ENCODE assay signal across 26 mouse cellular contexts in genomic region chr13:44420941-44421340, GRCm38 (mm10).
A peak's percentile ranks its signal among the peaks of the same experiment; 100 is the strongest.
DNase-seq lines count a peak whose midpoint lies in the region; ATAC-seq and TF ChIP-seq lines count a peak whose summit lies in the region.
"Had no signal": no experiment of that assay in that cellular context is flagged by ENCODE, and none has a peak within 500 bp of the region (broad histone marks: within the 10 kb centered on the region; RNA-seq: fewer than 3 reads in every experiment).

No protein-coding gene starts in this region.

- TF ChIP-seq CTCF in kidney, adult 2 months (conservative IDR thresholded peaks at IDR 0.05; ENCODE audit: insufficient read depth, insufficient read length, low read depth, low read length) = no peak

- H3K27me3 ChIP-seq in forebrain, embryonic 10.5 days (ENCODE audit: poor library complexity, severe bottlenecking) = peaks cover 4% of the 10 kb centered on the region; the same call in 1 of the 2 replicates
- peaks cover 9% of the 10 kb centered on the region; the same call in 1 of the 2 replicates for H3K27me3 ChIP-seq in forebrain, embryonic 12.5 days
- H3K27me3 ChIP-seq in kidney, adult 2 months (replicated peaks; ENCODE audit: control insufficient read depth, insufficient read depth, low read length) = no peaks in the 10 kb centered on the region
- H3K27me3 ChIP-seq in limb, embryonic 10.5 days (ENCODE audit: low read depth, poor library complexity, severe bottlenecking) = 0 out of 2 replicates have a peak, but pooled peaks cover 4% of the 10 kb centered on the region
- H3K27me3 ChIP-seq: embryonic facial prominence, embryonic 13.5 days; hindbrain, embryonic 12.5 days had no signal

- no peak overlapping the region for H3K9ac ChIP-seq in forebrain, embryonic 12.5 days
- H3K9ac ChIP-seq: embryonic facial prominence, embryonic 13.5 days; hindbrain, embryonic 12.5 days; liver, embryonic 14.5 days; midbrain, embryonic 13.5 days; neural tube, embryonic 13.5 days had no signal

- no peaks in the 10 kb centered on the region for H3K36me3 ChIP-seq in forebrain, embryonic 10.5 days (replicated peaks)
- H3K36me3 ChIP-seq in forebrain, embryonic 12.5 days (replicated peaks) = no peaks in the 10 kb centered on the region
- H3K36me3 ChIP-seq in kidney, adult 2 months (ENCODE audit: control insufficient read depth, insufficient read depth, low read length) = no peaks in the 10 kb centered on the region
- H3K36me3 ChIP-seq in limb, embryonic 10.5 days = no peaks in the 10 kb centered on the region
- H3K36me3 ChIP-seq: embryonic facial prominence, embryonic 13.5 days; hindbrain, embryonic 12.5 days; midbrain, embryonic 13.5 days; neural tube, embryonic 13.5 days had no signal

- no peak for TF ChIP-seq POLR2A in kidney, adult 2 months (IDR thresholded peaks at IDR 0.05; ENCODE audit: low read depth, low read length)

- H3K4me2 ChIP-seq in forebrain, embryonic 12.5 days = no peak overlapping the region
- H3K4me2 ChIP-seq: embryonic facial prominence, embryonic 13.5 days; hindbrain, embryonic 12.5 days; midbrain, embryonic 13.5 days; neural tube, embryonic 13.5 days had no signal

- 0 out of 2 replicates have a peak, but pooled peaks cover 4% of the 10 kb centered on the region for H3K9me3 ChIP-seq in forebrain, embryonic 10.5 days
- 0 out of 2 replicates have a peak, but pooled peaks cover 3% of the 10 kb centered on the region for H3K9me3 ChIP-seq in forebrain, embryonic 12.5 days
- H3K9me3 ChIP-seq in limb, embryonic 10.5 days (replicated peaks) = no peaks in the 10 kb centered on the region
- H3K9me3 ChIP-seq: embryonic facial prominence, embryonic 13.5 days; hindbrain, embryonic 12.5 days; neural tube, embryonic 13.5 days had no signal

- no peak for DNase-seq in forebrain, embryonic 10.5 days (ENCODE audit: extremely low spot score, low spot score)
- DNase-seq in kidney, adult 2 months = no peak
- DNase-seq in kidney, postnatal 4 days = no peak
- DNase-seq in brain, adult 2 months (ENCODE audit: low read depth, low spot score) = peak; percentile 53
- no peak for DNase-seq in limb, embryonic 10.5 days (ENCODE audit: low spot score)
- DNase-seq in left cerebral cortex, adult 9 months (ENCODE audit: low spot score in 2 of 2) = no peak
- no peak for DNase-seq in cerebellum, postnatal 25 days
- DNase-seq: adrenal gland, postnatal 14 days; cerebellum, adult 2 months; gastrocnemius, postnatal 10 days; left cerebral cortex, postnatal 4 days; liver; lung, adult 2 months; lung, postnatal 10 days; retina, postnatal 1 day; thymus, adult 18-20 months; thymus, postnatal 25 days had no signal

- 0 out of 2 replicates have a peak overlapping the region, but pooled peaks have one; percentile 83 for H3K27ac ChIP-seq in forebrain, embryonic 10.5 days
- no peak overlapping the region for H3K27ac ChIP-seq in forebrain, embryonic 12.5 days
- peak overlapping the region; percentile 90 for H3K27ac ChIP-seq in kidney, adult 2 months (ENCODE audit: insufficient read depth, low read depth, low read length)
- H3K27ac ChIP-seq in limb, embryonic 10.5 days = peak overlapping the region; percentile 86
- H3K27ac ChIP-seq: embryonic facial prominence, embryonic 13.5 days; hindbrain, embryonic 12.5 days; hindbrain, postnatal 0 days; left cerebral cortex, adult 2 months; liver, embryonic 14.5 days; macrophage; midbrain, embryonic 13.5 days; neural tube, embryonic 13.5 days had no signal

- WGBS in forebrain, embryonic 10.5 days = 95% methylated on average over 8 of the region's 8 CpGs
- 90% methylated on average over 8 of the region's 8 CpGs for WGBS in forebrain, embryonic 12.5 days
- 90% methylated on average over 8 of the region's 8 CpGs for WGBS in kidney, adult 2 months
- WGBS in limb, embryonic 10.5 days = 91% methylated on average over 8 of the region's 8 CpGs

- no peak for ATAC-seq in forebrain, embryonic 12.5 days (ENCODE audit: low FRiP score)
- ATAC-seq: hindbrain, postnatal 0 days; midbrain, embryonic 13.5 days had no signal

- no peak overlapping the region for H3K4me3 ChIP-seq in forebrain, embryonic 10.5 days
- H3K4me3 ChIP-seq in forebrain, embryonic 12.5 days (replicated peaks) = no peak overlapping the region
- H3K4me3 ChIP-seq in kidney, adult 2 months (ENCODE audit: insufficient read depth, low read depth, low read length) = no peak overlapping the region
- H3K4me3 ChIP-seq in limb, embryonic 10.5 days = no peak overlapping the region
- H3K4me3 ChIP-seq: embryonic facial prominence, embryonic 13.5 days; hindbrain, embryonic 12.5 days; left cerebral cortex, adult 2 months; midbrain, embryonic 13.5 days; neural tube, embryonic 13.5 days had no signal

- H3K4me1 ChIP-seq in forebrain, embryonic 10.5 days = peaks cover 57% of the 10 kb centered on the region
- H3K4me1 ChIP-seq in forebrain, embryonic 12.5 days = peaks cover 34% of the 10 kb centered on the region
- H3K4me1 ChIP-seq in kidney, adult 2 months (ENCODE audit: control insufficient read depth, insufficient read depth, low read length) = peaks cover 44% of the 10 kb centered on the region
- peaks cover 63% of the 10 kb centered on the region for H3K4me1 ChIP-seq in limb, embryonic 10.5 days
